Mouse (Mus musculus) embryonic facial prominence, embryonic 14.5 days (tissue): ENCODE measurements around the gene Slc25a16. TPM values are rescaled to one million over a fixed set of nuclear protein-coding genes. Genes with fewer than 3 reads are reported as not detected.

Source experiments
- ATAC-seq: fragments of 200-750 bp; cut with Nextera tagmentation; 2 replicates; pipeline ENCODE4 v1.8.0; 2017; ENCODE audit warnings: low read depth, moderate number of reproducible peaks, moderate TSS enrichment
- DNase-seq: peaks from one replicate; pipeline ENCODE4 v3.0.0-alpha.2; 2015; ENCODE audit warnings: low spot score
- H3K27ac ChIP-seq: fragments of 300-500 bp; sonication (generic); replicated peaks from 2 replicates; pipeline ENCODE4 v1.5.1; 2014; ENCODE audit warnings: low read depth, mild to moderate bottlenecking, low read length, moderate library complexity
- H3K27me3 ChIP-seq: fragments of 300-500 bp; sonication (generic); replicated peaks from 2 replicates; pipeline ENCODE4 v1.6.1; 2014; ENCODE audit warnings: low read length; ENCODE audit not compliant: control insufficient read depth, insufficient read depth
- H3K36me3 ChIP-seq: fragments of 300-500 bp; sonication (generic); 2 replicates; pipeline ENCODE4 v1.6.1; 2014; ENCODE audit warnings: low read length, mixed read lengths; ENCODE audit not compliant: control insufficient read depth, insufficient read depth
- H3K4me1 ChIP-seq: fragments of 300-500 bp; sonication (generic); 2 replicates; pipeline ENCODE4 v1.6.1; 2014; ENCODE audit warnings: antibody characterized with exemption, low read length; ENCODE audit not compliant: control insufficient read depth, insufficient read depth
- H3K4me2 ChIP-seq: fragments of 300-500 bp; sonication (generic); 2 replicates; pipeline ENCODE4 v1.6.1; 2014; ENCODE audit warnings: low read depth, mild to moderate bottlenecking, low read length, moderate library complexity, mixed read lengths
- H3K4me3 ChIP-seq: fragments of 300-500 bp; sonication (generic); 2 replicates; pipeline ENCODE4 v1.5.1; 2014; ENCODE audit warnings: low read depth, mild to moderate bottlenecking, low read length
- H3K9ac ChIP-seq: fragments of 300-500 bp; sonication (generic); 2 replicates; pipeline ENCODE4 v1.6.1; 2014; ENCODE audit warnings: low read depth, mild to moderate bottlenecking, low read length, moderate library complexity, mixed read lengths
- H3K9me3 ChIP-seq: fragments of 300-500 bp; sonication (generic); 2 replicates; pipeline ENCODE4 v1.6.1; 2016; ENCODE audit warnings: low read length; ENCODE audit not compliant: control insufficient read depth
- WGBS: fragments of 180-500 bp; shearing (Covaris S2); extraction: QIAGEN DNeasy Blood & Tissue Kit; methylation state at CpG from one replicate; pipeline ENCODE4 v1.1.7; 2014; 5-methylcytosine and 5-hydroxymethylcytosine counted together
- polyA plus RNA-seq: library from polyadenylated mRNA; unstranded; fragments of >200 nt; fragmentation: Nextera tagmentation; extraction: Ambion mirVana; gene quantifications from 2 replicates; pipeline ENCODE4 v1.2.1, GENCODE M21; 2014

Gene Slc25a16
- 13.9 and 15.0 TPM in 2 replicates for polyA plus RNA-seq

DNA sequence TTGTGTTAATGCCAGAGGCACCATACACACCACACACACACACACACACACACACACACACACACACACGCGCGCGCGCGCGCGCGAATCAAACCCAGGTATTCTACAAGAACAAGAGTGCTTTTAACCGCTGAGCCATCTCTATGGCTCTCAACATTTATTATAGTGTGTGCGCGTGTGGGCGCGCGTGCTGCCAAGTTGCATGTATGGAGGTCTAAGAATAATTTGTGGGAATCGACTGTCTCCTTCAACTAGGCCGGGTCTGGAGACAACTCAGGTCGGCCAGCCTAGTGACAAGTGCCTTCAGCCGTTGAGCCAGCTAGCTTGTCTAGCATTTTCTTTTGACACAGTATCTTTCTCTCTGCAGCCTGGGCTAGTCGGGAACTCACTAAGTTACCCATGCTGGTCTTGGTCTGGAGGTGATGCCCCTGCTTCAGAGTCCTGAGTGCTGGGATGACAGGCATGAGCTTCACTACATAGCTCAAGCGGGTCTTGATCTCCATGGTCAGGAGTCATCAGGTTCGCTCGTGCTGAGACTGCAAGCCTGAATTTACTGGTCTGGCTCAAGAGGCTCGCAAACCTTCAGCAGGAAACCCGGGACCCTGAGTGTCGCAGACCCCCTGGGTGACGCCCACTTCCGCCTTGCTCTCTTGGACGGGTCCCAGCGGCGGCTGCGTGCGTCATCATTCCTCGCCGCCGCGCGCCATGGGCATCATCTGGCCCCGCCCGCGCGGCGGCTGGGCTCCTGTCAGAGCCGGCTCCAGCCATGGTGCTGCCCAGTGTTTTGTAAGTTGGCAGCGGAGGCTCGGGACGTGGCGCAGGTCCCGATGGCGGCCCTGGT is at the start of gene Slc25a16:
TSS of gene Slc25a16 (plus strand) at position 709 of the 841 bp plus-strand sequence.
- Histone ChIP-seq H3K27me3 (no peaks in the 10 kb centered on the region), H3K36me3 (no peaks in the 10 kb centered on the region), H3K4me3 (peak within 1 kb of the TSS; percentile 74), H3K9ac (peak within 1 kb of the TSS; percentile 86), H3K4me1 (peaks cover 10% of the 10 kb centered on the region; the same call in 1 of the 2 replicates), H3K4me2 (peak within 1 kb of the TSS; percentile 96), H3K27ac (peak within 1 kb of the TSS; percentile 80), H3K9me3 (no peaks in the 10 kb centered on the region)
- peak; percentile 98 for ATAC-seq
- peak; percentile 94 for DNase-seq
- WGBS: 6% methylated on average over 38 of the region's 50 CpGs

DNA sequence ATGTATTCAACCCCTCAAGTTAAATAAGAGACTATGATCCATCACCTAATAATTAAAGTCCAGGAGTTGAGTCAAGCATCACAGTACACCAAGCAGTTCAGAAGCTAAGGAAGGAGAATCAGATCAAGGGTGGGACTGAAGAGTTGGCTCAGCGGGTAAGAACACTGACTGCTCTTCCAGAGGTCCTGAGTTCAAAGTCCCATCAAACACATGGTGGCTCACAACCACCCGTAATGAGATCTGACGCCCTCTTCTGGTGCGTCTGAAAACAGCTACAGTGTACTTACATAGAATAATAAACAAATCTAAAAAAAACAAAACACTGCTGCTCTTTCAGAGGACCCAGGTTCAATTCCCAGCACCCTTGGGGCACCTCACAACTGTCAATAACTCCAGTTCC is 45.6 kb upstream of the Slc25a16 start:
- 71% methylated on average over 4 of the region's 4 CpGs for WGBS
- no peak overlapping the region for H3K4me2 ChIP-seq
- H3K4me1 ChIP-seq: no peaks in the 10 kb centered on the region
- no peak overlapping the region for H3K27ac ChIP-seq
- ATAC-seq (no peak), DNase-seq (no peak)
- no peaks in the 10 kb centered on the region for H3K27me3 ChIP-seq
- no peak overlapping the region for H3K9ac ChIP-seq
- H3K9me3 ChIP-seq: no peaks in the 10 kb centered on the region
- H3K4me3 ChIP-seq: no peak overlapping the region
- peaks cover 18% of the 10 kb centered on the region; the same call in 1 of the 2 replicates for H3K36me3 ChIP-seq

DNA sequence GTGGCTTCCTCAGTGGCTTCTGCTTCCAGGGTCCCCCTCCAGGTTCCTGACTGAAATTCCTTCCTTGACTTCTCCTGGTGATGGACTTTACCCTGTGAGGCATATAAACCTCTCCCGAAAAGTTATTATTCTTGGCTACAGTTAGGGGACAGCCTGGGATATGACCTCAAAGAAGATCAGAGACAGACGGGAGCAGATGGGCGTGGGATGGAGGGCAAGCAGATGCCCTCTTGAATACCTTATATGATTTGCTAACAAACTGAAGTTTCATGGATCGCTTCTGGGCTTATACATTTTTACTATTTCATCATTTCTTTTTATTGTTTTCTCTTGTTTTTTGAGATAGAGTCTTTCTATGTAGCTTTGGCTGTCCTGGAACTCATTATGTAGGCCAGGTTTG is 44.9 kb upstream of the Slc25a16 start:
- H3K4me1 ChIP-seq: no peaks in the 10 kb centered on the region
- H3K9me3 ChIP-seq: no peaks in the 10 kb centered on the region
- no peak overlapping the region for H3K9ac ChIP-seq
- WGBS: 92% methylated on average over 4 of the region's 4 CpGs
- H3K27ac ChIP-seq: no peak overlapping the region
- H3K27me3 ChIP-seq: no peaks in the 10 kb centered on the region
- H3K36me3 ChIP-seq: peaks cover 18% of the 10 kb centered on the region; the same call in 1 of the 2 replicates
- no peak overlapping the region for H3K4me3 ChIP-seq
- no peak overlapping the region for H3K4me2 ChIP-seq
- ATAC-seq: no peak
- no peak for DNase-seq

DNA sequence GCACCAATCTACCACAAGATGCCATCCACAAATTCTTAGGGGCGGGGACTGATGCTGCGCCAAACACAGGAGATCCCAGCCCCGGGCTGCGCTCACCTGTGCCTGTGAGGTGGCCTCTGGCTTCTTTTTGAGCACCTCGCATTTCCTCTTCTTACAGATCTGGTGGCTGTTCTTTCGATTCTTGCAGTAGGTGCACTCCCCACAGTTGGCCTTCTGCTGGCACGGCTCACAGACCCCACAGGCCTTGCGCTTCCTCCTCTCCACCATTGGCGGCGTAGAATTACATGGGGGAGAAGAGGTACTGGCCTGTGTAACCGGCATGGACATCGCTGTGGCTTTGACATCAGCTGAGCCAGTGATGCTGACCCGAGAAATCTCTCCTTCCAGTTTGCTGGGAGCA is 42.4 kb upstream of the Slc25a16 start:
- WGBS: 88% methylated on average over 13 of the region's 13 CpGs
- H3K27me3 ChIP-seq: no peaks in the 10 kb centered on the region
- no peaks in the 10 kb centered on the region for H3K4me1 ChIP-seq
- DNase-seq (no peak), ATAC-seq (no peak)
- H3K9ac ChIP-seq: no peak overlapping the region
- no peak overlapping the region for H3K4me2 ChIP-seq
- no peak overlapping the region for H3K4me3 ChIP-seq
- H3K36me3 ChIP-seq: peaks cover 18% of the 10 kb centered on the region; the same call in 1 of the 2 replicates
- H3K9me3 ChIP-seq: no peaks in the 10 kb centered on the region
- no peak overlapping the region for H3K27ac ChIP-seq

DNA sequence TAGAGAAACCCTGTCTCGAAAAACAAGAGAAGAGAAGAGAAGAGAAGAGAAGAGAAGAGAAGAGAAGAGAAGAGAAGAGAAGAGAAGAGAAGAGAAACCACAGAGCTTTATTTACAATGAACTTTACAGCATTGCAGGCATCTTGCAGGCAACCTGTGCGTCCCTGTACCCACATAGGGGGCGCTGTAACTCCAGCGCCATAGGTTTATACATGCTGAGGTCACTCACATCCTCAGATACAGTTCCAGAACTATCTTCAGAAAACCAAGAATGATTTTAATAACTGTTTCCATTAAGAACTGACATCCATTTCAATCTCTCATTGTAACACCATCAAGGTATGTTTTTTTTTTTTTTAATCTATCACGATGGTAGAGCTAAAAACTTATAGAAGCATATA is 39.2 kb upstream of the Slc25a16 start:
- ATAC-seq (no peak), DNase-seq (no peak)
- Histone ChIP-seq H3K4me2 (no peak overlapping the region), H3K27me3 (no peaks in the 10 kb centered on the region), H3K27ac (no peak overlapping the region), H3K9ac (no peak overlapping the region), H3K4me3 (no peak overlapping the region), H3K4me1 (0 out of 2 replicates have a peak, but pooled peaks cover 3% of the 10 kb centered on the region), H3K36me3 (peaks cover 18% of the 10 kb centered on the region; the same call in 1 of the 2 replicates), H3K9me3 (no peaks in the 10 kb centered on the region)
- 46% methylated on average over 5 of the region's 5 CpGs for WGBS

DNA sequence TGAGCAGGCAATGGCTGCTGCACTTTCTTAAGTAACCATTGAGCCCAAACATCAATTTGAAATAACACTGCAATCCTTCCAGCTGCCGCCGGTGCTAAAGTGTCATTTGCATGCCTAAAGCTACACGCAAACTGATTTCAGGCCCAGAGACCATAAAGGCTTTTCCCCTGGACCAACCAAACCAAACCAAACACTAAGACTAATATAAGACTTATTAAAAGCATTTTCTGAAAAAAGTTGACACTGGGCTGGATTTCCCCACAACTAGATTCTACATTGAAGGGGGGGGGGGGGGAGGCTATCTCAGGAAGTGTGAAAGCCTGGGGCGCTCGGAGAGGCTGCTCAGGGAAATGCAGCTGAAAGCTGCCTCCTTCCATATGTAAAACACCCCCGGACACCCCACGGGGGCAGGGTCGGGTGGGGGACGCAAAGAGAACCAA is 36.5 kb upstream of the Slc25a16 start:
- Histone ChIP-seq H3K9me3 (no peaks in the 10 kb centered on the region), H3K4me1 (0 out of 2 replicates have a peak, but pooled peaks cover 3% of the 10 kb centered on the region), H3K27me3 (no peaks in the 10 kb centered on the region), H3K27ac (no peak overlapping the region), H3K4me3 (no peak overlapping the region), H3K36me3 (peaks cover 9% of the 10 kb centered on the region; the same call in 1 of the 2 replicates), H3K9ac (no peak overlapping the region), H3K4me2 (0 out of 2 replicates have a peak overlapping the region, but pooled peaks have one; percentile 18)
- peak; percentile 33 for DNase-seq
- ATAC-seq: no peak
- WGBS: 11% methylated on average over 9 of the region's 9 CpGs

DNA sequence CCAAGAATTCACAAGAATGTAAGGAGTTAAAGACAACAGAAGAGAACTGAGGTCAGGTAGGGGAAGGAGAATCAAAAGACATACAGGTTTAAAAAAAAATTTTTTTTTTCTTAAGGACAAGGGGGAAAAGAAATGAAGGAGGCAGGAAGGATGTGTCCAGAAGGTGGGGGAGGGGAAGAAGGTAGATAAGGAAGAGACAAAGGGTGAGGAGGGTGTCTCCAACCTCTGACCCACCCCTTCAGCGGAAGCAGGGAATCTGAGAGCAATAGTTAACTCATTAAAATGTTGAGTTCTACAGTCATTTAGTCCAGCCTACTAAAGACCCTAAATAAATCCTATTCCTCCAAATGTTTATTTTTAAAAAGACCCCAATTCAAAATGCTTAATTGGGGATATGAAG is 35.9 kb upstream of the Slc25a16 start:
- no peak for ATAC-seq
- H3K27ac ChIP-seq: no peak overlapping the region
- no peak overlapping the region for H3K9ac ChIP-seq
- H3K9me3 ChIP-seq: no peaks in the 10 kb centered on the region
- whole genome bisulfite sequencing: 25% methylated on average over 1 of the region's 1 CpGs
- H3K4me3 ChIP-seq: no peak overlapping the region
- 0 out of 2 replicates have a peak overlapping the region, but pooled peaks have one; percentile 18 for H3K4me2 ChIP-seq
- H3K36me3 ChIP-seq: peaks cover 4% of the 10 kb centered on the region; the same call in 1 of the 2 replicates
- H3K27me3 ChIP-seq: no peaks in the 10 kb centered on the region
- H3K4me1 ChIP-seq: 0 out of 2 replicates have a peak, but pooled peaks cover 3% of the 10 kb centered on the region
- no peak for DNase-seq

DNA sequence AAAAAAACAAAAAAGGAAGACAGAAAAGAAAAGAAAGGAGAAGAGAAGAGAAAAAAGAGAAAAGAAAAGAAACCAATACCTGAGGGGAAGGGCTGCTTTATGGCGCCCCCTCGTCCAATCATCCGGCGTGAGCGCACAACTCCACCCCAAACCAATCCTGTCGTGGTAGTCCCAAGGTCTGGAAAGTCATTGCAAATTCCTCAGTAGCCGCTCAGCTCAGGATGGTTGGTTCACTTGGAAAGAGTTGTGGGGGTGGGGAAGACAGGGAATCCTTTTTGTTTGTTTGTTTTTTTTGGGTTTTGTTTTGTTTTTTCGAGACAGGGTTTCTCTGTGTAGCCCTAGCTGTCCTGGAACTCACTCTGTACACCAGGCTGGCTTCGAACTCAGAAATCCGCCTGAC is 35.0 kb upstream of the Slc25a16 start:
- 31% methylated on average over 10 of the region's 10 CpGs for WGBS
- Histone ChIP-seq H3K27ac (no peak overlapping the region), H3K36me3 (no peaks in the 10 kb centered on the region), H3K4me1 (0 out of 2 replicates have a peak, but pooled peaks cover 3% of the 10 kb centered on the region), H3K4me3 (peak overlapping the region; percentile 69), H3K27me3 (no peaks in the 10 kb centered on the region), H3K9me3 (no peaks in the 10 kb centered on the region), H3K4me2 (peak overlapping the region; percentile 77), H3K9ac (no peak overlapping the region)
- ATAC-seq (no peak), DNase-seq (no peak)
